Mouse (Mus musculus) lung, adult 10 weeks (tissue): Measurements from ENCODE around the gene Gm20767. TPM values are rescaled to one million over a fixed set of nuclear protein-coding genes. Genes with fewer than 3 reads are reported as not detected.

Experiments
- polyA plus RNA-seq: library from polyadenylated mRNA; stranded (reverse); fragments of 350-450 nt; fragmentation: Illumina TruSeq; extraction: RNeasy Lipid Tissue Mini Kit (QIAGEN cat#74804); gene quantifications from one replicate; pipeline ENCODE4 v1.2.3, GENCODE M21; 2014; ENCODE audit warnings: low read depth, low replicate concordance; ENCODE audit not compliant: insufficient read depth

The Gm20767 gene
- not detected for polyA plus RNA-seq

DNA sequence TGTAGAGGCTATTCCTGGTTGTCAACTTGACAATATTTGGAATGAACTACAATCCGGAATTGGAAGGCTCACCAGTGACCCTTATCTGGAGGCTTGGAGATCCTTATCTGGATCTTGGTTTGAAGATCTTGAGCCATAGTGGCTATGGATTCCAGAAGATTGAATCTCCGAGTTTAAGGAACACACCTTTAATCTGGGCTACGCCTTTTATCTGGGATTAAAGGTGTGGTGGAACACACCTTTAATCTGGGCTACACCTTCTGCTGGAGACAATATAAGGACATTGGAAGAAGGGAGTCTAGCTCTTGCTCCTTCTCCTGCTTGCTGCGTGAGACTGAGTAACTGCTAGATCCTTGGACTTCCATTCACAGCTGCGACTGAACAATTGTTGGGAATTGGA, at the start of gene Gm20767:
Gene Gm20767, plus strand, starts transcription at position 301 of the 400 bp plus-strand sequence.

GRCm38 (mm10) chr13:120172133-120172532, 32.1 kb downstream of the Gm20767 start, which contains the start of gene Gm21818:
Gm21818 (plus strand) TSS chr13:120172433.

Other genes with a start within 250 kb of the Gm20767 start
- not detected for gene Tcstv1, start 245.5 kb upstream of the Gm20767 start, polyA plus RNA-seq
- not detected for gene Gm21761, start 211.0 kb upstream of the Gm20767 start, polyA plus RNA-seq
- not detected for gene B020031M17Rik, start 189.4 kb upstream of the Gm20767 start, polyA plus RNA-seq
- gene Gm36079, start 113.2 kb upstream of the Gm20767 start, polyA plus RNA-seq = not detected
- 4.8 TPM for gene Gm21188, start 88.1 kb upstream of the Gm20767 start, polyA plus RNA-seq
- gene Gm21818, start 32.2 kb downstream of the Gm20767 start, polyA plus RNA-seq = not detected
- 1.9 TPM for gene Gm21762, start 75.7 kb downstream of the Gm20767 start, polyA plus RNA-seq
- gene Gm21731, start 98.9 kb downstream of the Gm20767 start, polyA plus RNA-seq = not detected
- gene AF067061, start 122.9 kb downstream of the Gm20767 start, polyA plus RNA-seq = not detected
- gene BC147527, start 160.1 kb downstream of the Gm20767 start, polyA plus RNA-seq = 3.8 TPM
- not detected for gene Tcstv3, start 176.6 kb downstream of the Gm20767 start, polyA plus RNA-seq